Mouse (Mus musculus): ENCODE measurements around the gene Esp15.
"Not testable (repeated sequence)": the region's sequence is repeated elsewhere in the genome, so short reads cannot be mapped to it uniquely, and the experiment has no call there.

Esp15 gene

GRCm38 (mm10) chr17:39640654-39641053 lies at the start of gene Esp15:
TSS of gene Esp15 (plus strand) at chr17:39640954.
- DNase-seq (ENCODE audit: low spot score in 2 of 2): not testable (repeated sequence)

GRCm38 (mm10) chr17:39591550-39591949 lies 49.2 kb upstream of the Esp15 start:
- no peak for DNase-seq (ENCODE audit: low spot score in 2 of 2)
